Mouse (Mus musculus): ENCODE measurements around the gene Otud5.

- TF ChIP-seq CTCF (IDR thresholded peaks at IDR 0.05; ENCODE audit: low read depth), result no peak
- no peak for TF ChIP-seq EP300 (IDR thresholded peaks at IDR 0.05; ENCODE audit: low read depth)
These were observed 63.3 kb downstream of the Otud5 start for GRCm38 (mm10) chrX:7904441-7904840.

All from liver, postnatal 0 days (tissue).